9 mouse cellular contexts compared by ENCODE assay signal in genomic region chr5:124011927-124012326, GRCm38 (mm10). TPM values are rescaled to one million over a fixed set of nuclear protein-coding genes. Genes with fewer than 3 reads are reported as not detected.
DNase-seq lines count a peak whose midpoint lies in the region; ATAC-seq and TF ChIP-seq lines count a peak whose summit lies in the region.
"Had no signal": no experiment of that assay in that cellular context is flagged by ENCODE, and none has a peak within 500 bp of the region (broad histone marks: within the 10 kb centered on the region; RNA-seq: fewer than 3 reads in every experiment).

No protein-coding gene starts in this region.

- 0 out of 2 replicates have a peak overlapping the region, but pooled peaks have one; percentile 34 for H3K4me2 ChIP-seq in kidney, embryonic 16.5 days (replicated peaks; ENCODE audit: low read depth, low read length)
- peak overlapping the region; percentile 42 for H3K4me2 ChIP-seq in embryonic facial prominence, embryonic 13.5 days
- 0 out of 2 replicates have a peak overlapping the region, but pooled peaks have one; percentile 20 for H3K4me2 ChIP-seq in intestine, embryonic 14.5 days (ENCODE audit: low read length)

- no peak for DNase-seq in kidney, postnatal 14 days
- no peak for DNase-seq in intestine, embryonic 14.5 days (ENCODE audit: low spot score)
- peak; percentile 45 for DNase-seq in naive thymus-derived CD4-positive, alpha-beta T cell, adult 2 months (ENCODE audit: low read depth)
- DNase-seq in cerebellum, adult 9-11 months, result no peak
- DNase-seq in thymus, adult 2 months, result no peak
- DNase-seq in left cerebral cortex, postnatal 10 days (ENCODE audit: extremely low spot score in 1 of 2, low spot score in 2 of 2), result no peak

- no peaks in the 10 kb centered on the region for H3K27me3 ChIP-seq in kidney, embryonic 16.5 days (ENCODE audit: insufficient read depth, low read length)
- no peaks in the 10 kb centered on the region for H3K27me3 ChIP-seq in embryonic facial prominence, embryonic 13.5 days
- H3K27me3 ChIP-seq in intestine, embryonic 14.5 days (replicated peaks; ENCODE audit: control insufficient read depth, insufficient read depth, low read length), result no peaks in the 10 kb centered on the region
- H3K27me3 ChIP-seq in thymus, adult 2 months (ENCODE audit: control insufficient read depth, insufficient read depth, low read length), result no peaks in the 10 kb centered on the region
- H3K27me3 ChIP-seq: Patski had no signal

- peak overlapping the region; percentile 82 for H3K27ac ChIP-seq in kidney, embryonic 16.5 days (ENCODE audit: low read length)
- peak overlapping the region; percentile 82 for H3K27ac ChIP-seq in embryonic facial prominence, embryonic 13.5 days
- H3K27ac ChIP-seq in intestine, embryonic 14.5 days (ENCODE audit: low read depth), result peak overlapping the region; percentile 77; the same call in 1 of the 2 replicates
- no peak overlapping the region for H3K27ac ChIP-seq in thymus, adult 2 months (ENCODE audit: control insufficient read depth, insufficient read depth, low read length)

- no peak for ATAC-seq in kidney, embryonic 16.5 days (ENCODE audit: low FRiP score, low TSS enrichment)
- no peak for ATAC-seq in embryonic facial prominence, embryonic 13.5 days (ENCODE audit: insufficient number of reproducible peaks, insufficient read depth, low FRiP score, low TSS enrichment, low read depth)
- no peak for ATAC-seq in intestine, embryonic 14.5 days (replicated peaks; ENCODE audit: low FRiP score, low TSS enrichment, low read depth)
- ATAC-seq: Patski had no signal

- intact Hi-C loops in left cerebral cortex, postnatal 10 days (cut with DNase I), result no loop called here

- peaks cover 70% of the 10 kb centered on the region for H3K4me1 ChIP-seq in kidney, embryonic 16.5 days (ENCODE audit: insufficient read depth, low read length)
- peaks cover 49% of the 10 kb centered on the region for H3K4me1 ChIP-seq in embryonic facial prominence, embryonic 13.5 days
- H3K4me1 ChIP-seq in intestine, embryonic 14.5 days (replicated peaks; ENCODE audit: control insufficient read depth, insufficient read depth, low read length), result peaks cover 36% of the 10 kb centered on the region
- H3K4me1 ChIP-seq in thymus, adult 2 months (replicated peaks; ENCODE audit: control insufficient read depth, insufficient read depth, low read length), result peaks cover 29% of the 10 kb centered on the region

- 0 out of 2 replicates have a peak overlapping the region, but pooled peaks have one; percentile 8 for H3K9ac ChIP-seq in kidney, embryonic 16.5 days (replicated peaks; ENCODE audit: low read length)
- H3K9ac ChIP-seq in embryonic facial prominence, embryonic 13.5 days, result peak overlapping the region; percentile 46; the same call in 1 of the 2 replicates
- H3K9ac ChIP-seq in intestine, embryonic 14.5 days (ENCODE audit: low read length), result no peak overlapping the region

- H3K9me3 ChIP-seq in kidney, embryonic 16.5 days (ENCODE audit: low read length), result no peaks in the 10 kb centered on the region
- H3K9me3 ChIP-seq in embryonic facial prominence, embryonic 13.5 days, result no peaks in the 10 kb centered on the region
- H3K9me3 ChIP-seq in intestine, embryonic 14.5 days (ENCODE audit: control insufficient read depth, low read length), result no peaks in the 10 kb centered on the region

- no peak for TF ChIP-seq CTCF in thymus, adult 2 months (IDR thresholded peaks at IDR 0.05; ENCODE audit: borderline replicate concordance, control insufficient read depth, extremely low read depth, insufficient read depth, low read length, poor library complexity)

- no peak for TF ChIP-seq POLR2A in thymus, adult 2 months (IDR thresholded peaks at IDR 0.05; ENCODE audit: control insufficient read depth, extremely low read depth, insufficient read depth, low read length, poor library complexity)

- H3K4me3 ChIP-seq in kidney, embryonic 16.5 days (ENCODE audit: low read length), result no peak overlapping the region
- H3K4me3 ChIP-seq in embryonic facial prominence, embryonic 13.5 days, result no peak overlapping the region
- H3K4me3 ChIP-seq in intestine, embryonic 14.5 days (ENCODE audit: low read depth, low read length), result no peak overlapping the region
- no peak overlapping the region for H3K4me3 ChIP-seq in thymus, adult 2 months (ENCODE audit: control insufficient read depth, insufficient read depth, low read length)

- 16% methylated on average over 8 of the region's 8 CpGs for WGBS in kidney, embryonic 16.5 days
- 20% methylated on average over 8 of the region's 8 CpGs for WGBS in embryonic facial prominence, embryonic 13.5 days
- 28% methylated on average over 8 of the region's 8 CpGs for WGBS in intestine, embryonic 14.5 days
- 44% methylated on average over 8 of the region's 8 CpGs for WGBS in thymus, adult 2 months

- H3K36me3 ChIP-seq in kidney, embryonic 16.5 days (ENCODE audit: insufficient read depth, low read length), result peaks cover 22% of the 10 kb centered on the region
- H3K36me3 ChIP-seq in embryonic facial prominence, embryonic 13.5 days, result peaks cover 36% of the 10 kb centered on the region
- peaks cover 35% of the 10 kb centered on the region for H3K36me3 ChIP-seq in intestine, embryonic 14.5 days (ENCODE audit: control insufficient read depth, insufficient read depth, low read length)
- H3K36me3 ChIP-seq in thymus, adult 2 months (ENCODE audit: control insufficient read depth, insufficient read depth, low read length), result peaks cover 26% of the 10 kb centered on the region

RNA-seq across cellular contexts. Expression of gene Vps37b, which starts 20.1 kb away (rescaled TPM):
- 40.8 and 41.8 TPM in 2 replicates for polyA plus RNA-seq in kidney, embryonic 16.5 days (2015; fragmentation: Nextera tagmentation; extraction: Ambion mirVana)
- 39.0 and 46.0 TPM in 2 replicates for polyA plus RNA-seq in embryonic facial prominence, embryonic 13.5 days (2015; fragmentation: Nextera tagmentation; extraction: Ambion mirVana)
- 26.4 and 27.7 TPM in 2 replicates for polyA plus RNA-seq in intestine, embryonic 14.5 days (2014; fragmentation: Nextera tagmentation; extraction: Ambion mirVana)
- 111 and 119 TPM in 2 replicates for polyA plus RNA-seq in thymus, adult 2 months (2012; rRNA removed)
- 10 to 100 TPM; 42.5 to 42.6 TPM for total RNA-seq in left cerebral cortex, postnatal 10 days (2021)

RNA-seq across cellular contexts. Expression of gene Hip1r, which starts 38.5 kb away (rescaled TPM):
- 23.1 and 25.6 TPM in 2 replicates for polyA plus RNA-seq in kidney, embryonic 16.5 days (2015; fragmentation: Nextera tagmentation; extraction: Ambion mirVana)
- 9.6 and 12.3 TPM in 2 replicates for polyA plus RNA-seq in embryonic facial prominence, embryonic 13.5 days (2015; fragmentation: Nextera tagmentation; extraction: Ambion mirVana)
- 14.7 and 17.5 TPM in 2 replicates for polyA plus RNA-seq in intestine, embryonic 14.5 days (2014; fragmentation: Nextera tagmentation; extraction: Ambion mirVana)
- 12.5 and 13.8 TPM in 2 replicates for polyA plus RNA-seq in thymus, adult 2 months (2012; rRNA removed)
- 10 to 100 TPM; 82.4 to 93.4 TPM for total RNA-seq in left cerebral cortex, postnatal 10 days (2021)
